Mouse (Mus musculus) layer of hippocampus, adult 18-20 months (tissue): ENCODE results near the gene Alg5. TPM values are rescaled to one million over a fixed set of nuclear protein-coding genes. Genes with fewer than 3 reads are reported as not detected.
"Not testable (repeated sequence)": the region's sequence is repeated elsewhere in the genome, so short reads cannot be mapped to it uniquely, and the experiment has no call there.

ENCODE experiments used
- DNase-seq, 2 experiments: peaks; one replicate each; pipeline ENCODE4 v3.0.0; 2022; ENCODE audit warnings: low spot score in 2 of 2
- total RNA-seq, 2 experiments: library from RNA; stranded (reverse); gene quantifications; 2 replicates each; pipeline ENCODE4 v1.2.3; 2021

Alg5 gene
- total RNA-seq, 2 experiments from 2014 or later = 19.9 to 23.1 TPM

- DNase-seq = no peak
Measured at GRCm38 (mm10) chr3:54736101-54736927, 975 bp downstream of the Alg5 start.

- no peak for DNase-seq
Measured at GRCm38 (mm10) chr3:54737317-54737716, 2.0 kb downstream of the Alg5 start.

DNA sequence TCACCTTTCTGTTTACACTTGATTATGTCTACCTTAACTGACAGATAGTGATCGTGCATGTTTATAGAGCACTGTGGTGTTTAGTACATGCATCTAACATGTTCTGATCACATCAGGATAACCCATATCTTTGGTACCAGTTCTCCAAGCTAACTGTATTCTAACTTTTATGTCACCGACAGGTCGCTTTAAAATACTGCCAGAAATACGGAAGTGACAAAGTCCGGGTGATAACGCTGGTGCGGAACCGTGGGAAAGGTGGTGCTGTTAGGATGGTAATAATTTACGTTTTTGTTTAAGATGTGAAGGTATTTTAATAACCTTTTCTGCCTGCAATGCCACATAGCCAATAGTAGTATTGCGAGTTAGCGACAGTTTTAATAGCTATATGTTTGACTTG is 6.6 kb downstream of the Alg5 start:
- no peak for DNase-seq

GRCm38 (mm10) chr3:54745799-54746198 is 10.5 kb downstream of the Alg5 start:
- no peak for DNase-seq

DNA sequence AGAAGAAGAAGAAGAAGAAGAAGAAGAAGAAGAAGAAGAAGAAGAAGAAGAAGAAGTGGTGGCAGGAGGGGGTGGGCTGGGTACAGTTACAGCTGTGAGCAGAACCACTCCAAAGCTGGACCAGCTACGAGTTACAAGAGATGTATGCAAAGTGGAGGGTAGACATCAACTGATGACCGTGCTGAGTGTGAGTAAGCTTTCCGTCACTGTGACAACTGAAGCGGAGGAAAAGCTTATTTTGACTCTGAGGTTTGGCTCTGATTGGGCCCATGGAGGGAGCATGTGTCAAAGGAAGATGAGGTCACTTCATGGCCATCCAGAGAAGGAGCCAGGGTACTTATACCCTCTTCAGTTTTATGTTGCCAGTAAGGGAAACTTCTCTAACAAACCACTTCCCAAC is 18.1 kb downstream of the Alg5 start:
- no peak for DNase-seq

DNA sequence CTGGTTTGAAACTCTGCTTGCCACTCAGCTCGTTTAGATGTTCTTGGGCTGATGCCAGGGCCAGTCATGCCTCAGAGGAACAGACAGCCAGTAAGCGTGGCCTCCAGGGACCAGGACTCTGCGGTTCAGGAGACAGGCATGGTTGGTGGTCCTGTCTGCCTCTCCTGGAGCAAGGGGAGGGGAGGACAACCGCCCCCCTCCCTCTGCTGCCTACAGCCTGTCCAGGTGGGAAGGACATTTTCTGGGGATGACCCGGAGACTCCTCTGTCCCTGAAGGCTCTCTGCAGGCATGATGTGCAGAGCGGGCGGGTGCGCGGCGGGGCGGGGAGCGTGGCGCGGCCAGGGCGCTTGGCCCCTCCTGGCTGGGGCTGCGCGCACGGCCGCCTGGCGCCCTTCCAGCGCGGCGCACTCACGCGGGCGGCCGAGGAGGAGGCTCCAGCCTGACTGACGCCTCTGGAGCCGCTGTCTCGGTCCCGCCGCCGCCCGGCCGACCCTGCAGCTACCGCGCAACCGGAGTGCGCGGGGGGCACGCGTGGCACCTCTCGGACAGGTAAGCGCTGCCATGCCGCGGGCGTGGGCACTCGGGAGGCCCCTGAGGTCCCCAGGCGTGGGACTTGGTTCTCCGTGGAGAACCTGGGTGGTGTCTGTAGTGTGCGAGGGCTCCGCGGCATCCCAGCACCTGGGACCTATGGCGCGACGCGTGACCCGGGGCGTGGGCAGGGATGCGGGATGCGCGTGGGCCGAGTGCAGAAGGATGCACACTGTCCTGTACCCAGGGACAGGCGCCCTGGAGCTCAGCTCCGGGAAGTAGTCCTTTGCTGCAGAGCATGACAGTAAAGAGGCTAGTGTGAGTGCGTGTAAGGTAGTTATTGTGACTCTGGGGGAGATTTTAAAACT is 20.1 kb downstream of the Alg5 start, which contains the start of gene Smad9:
Gene Smad9 (plus strand): TSS at position 438 of the 897 bp plus-strand sequence.
- DNase-seq = peak; percentile 56 to 68

- DNase-seq = peak; percentile 37 to 60
Measured at GRCm38 (mm10) chr3:54756058-54756457, 20.7 kb downstream of the Alg5 start.

DNA sequence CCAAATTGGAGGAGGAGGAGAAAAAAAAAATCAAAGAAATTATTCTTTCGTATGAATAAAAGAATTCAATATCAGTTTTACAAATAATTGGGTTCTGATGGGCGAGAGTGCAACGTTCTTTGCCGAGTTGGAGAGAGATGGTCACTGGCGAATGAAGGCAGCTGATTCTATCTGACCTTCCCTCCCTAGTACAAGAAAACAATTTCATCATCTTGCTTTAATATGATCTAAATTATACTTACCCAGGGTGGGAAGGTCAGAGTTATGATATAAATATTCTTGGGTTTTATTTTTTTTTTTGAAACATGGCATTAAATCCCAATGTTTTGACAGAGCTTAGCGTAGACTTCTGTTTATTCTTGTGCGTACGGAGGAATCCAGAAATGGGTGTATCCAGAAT is 22.1 kb downstream of the Alg5 start:
- no peak for DNase-seq

DNA sequence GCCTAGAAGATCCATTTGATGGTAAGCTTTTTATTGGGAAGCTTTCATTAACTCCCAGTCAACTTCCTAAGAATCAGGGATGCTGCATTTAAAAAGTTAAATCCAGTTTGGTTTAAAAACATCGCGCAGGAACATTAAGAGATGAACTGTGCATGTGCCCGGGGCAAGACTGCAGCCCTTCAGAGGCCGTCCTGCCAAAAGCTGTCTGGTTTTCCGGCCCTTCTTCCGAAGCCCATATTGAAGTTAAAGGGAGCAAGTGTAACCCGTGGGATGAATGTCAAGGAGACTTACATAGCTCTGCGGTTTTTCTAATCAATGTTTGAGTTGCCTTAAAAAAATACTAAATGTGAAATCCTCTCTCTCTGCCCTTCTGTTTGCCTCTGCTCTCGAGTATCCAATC is 23.9 kb downstream of the Alg5 start:
- no peak for DNase-seq

DNA sequence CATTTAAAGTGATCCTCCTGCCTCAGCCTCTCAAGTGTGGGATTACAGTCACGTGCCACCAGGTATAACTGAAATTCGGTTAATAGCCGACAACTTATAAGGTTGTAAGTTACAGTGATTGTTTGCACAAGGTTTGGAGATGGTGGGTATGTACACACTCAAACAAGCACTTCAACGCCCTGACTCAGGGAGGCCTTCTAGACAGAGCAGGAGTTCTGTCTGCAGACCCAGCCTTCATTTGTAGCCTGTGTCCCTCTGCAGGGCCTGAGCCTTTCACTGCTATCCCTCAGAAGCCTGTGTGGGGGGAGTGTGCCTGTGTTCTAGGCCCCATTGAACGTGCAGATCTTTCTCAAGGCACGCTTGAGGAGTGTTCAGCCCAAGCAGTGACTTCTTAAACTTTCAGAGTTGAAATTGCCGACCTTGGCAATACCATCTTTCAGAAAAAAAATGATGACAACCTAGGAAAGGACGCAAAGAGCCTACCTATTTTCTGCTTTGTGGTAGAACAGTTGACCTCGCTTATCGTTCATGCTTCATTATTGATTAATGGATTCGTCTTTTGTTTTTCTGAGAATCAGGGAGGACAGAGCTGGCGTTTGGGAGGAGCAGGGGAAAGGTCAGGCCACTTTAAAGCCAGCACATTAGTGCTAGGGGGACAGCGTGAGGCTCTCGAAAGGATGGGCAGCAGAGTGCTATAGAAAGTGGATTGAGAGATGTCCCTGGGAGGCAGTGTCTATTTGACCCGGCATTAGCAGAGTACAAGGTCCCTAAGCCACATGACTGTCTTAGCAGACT is 25.2 kb downstream of the Alg5 start:
- no peak for DNase-seq

- DNase-seq = no peak
Measured at GRCm38 (mm10) chr3:54761258-54761657, 25.9 kb downstream of the Alg5 start.

DNA sequence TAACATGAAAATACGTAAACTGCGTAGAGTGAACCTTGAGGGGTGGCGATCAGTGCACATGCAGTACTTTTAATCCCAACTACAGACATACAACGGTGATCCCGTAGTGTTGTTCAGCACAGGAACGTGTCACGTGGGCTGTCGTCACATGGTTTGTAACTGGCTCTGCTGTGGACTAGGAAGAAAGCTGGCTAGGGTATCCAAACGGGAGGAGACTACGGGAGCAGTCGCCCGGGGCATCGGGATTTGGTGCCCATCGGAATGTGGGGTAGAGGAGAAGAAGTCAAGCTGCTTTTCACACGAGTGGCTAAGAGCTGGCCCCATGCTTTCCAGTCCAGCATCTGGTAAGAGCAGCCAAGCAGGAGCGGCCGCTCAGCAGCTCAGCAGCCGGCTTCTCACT is 29.1 kb downstream of the Alg5 start:
- DNase-seq = peak; percentile 9 to 62

DNA sequence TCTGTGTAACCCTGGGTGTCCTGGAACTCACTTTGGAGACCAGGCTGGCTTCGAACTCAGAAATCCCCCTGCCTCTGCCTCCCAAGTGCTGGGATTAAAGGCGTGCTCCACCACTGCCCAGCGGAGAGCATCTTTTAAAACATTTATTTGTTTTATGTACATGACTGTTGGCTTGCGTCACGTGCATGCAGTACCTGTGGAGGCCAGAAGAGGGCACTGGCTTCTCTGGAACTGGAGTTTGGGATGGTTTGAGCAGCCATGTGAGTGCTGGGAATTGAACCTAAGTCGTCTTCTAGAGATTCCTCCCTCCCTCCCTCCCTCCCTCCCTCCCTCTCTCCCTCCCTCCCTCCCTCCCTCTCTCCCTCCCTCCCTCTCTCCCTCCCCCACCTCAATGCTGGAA is 30.2 kb downstream of the Alg5 start:
- not testable (repeated sequence) for DNase-seq

DNA sequence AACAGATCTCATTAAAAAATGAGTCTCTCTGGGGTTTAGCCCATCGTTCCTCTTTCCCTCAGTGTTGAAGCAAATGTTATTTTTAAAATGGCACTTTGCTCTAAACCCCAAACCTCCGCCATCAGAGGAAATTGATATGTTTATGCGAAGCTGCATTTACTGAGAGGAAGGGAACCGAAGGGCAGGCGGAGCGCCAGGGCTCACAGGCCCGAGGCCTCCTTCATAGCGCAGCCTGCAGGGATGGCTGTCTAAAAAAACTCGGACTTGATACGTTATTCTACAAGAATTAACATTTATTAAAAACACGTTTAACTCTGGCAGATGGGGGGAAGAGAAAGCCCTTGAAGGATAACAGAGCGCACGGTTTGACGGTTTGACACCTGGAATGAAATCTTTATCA is 30.7 kb downstream of the Alg5 start:
- no peak for DNase-seq

DNA sequence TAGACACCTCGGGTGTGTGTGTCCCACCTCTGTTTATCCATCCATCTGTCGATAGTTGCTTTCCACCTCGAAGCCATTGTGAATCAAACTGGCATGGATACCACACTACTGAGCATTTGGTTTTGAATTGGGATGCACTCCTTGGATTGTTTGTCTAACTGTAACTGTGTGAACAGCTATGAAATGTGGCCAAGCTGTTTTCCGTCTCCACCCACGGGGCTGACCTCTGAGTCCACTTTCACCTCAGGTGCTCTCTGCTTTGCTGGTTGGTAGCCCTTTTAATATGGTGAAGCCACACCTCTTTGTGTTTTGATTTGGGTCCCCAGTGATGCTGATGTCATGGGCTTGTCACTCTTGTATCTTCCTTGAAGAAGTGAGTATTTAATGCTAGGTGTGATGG is 31.5 kb downstream of the Alg5 start:
- DNase-seq = no peak

- DNase-seq = no peak
Measured at GRCm38 (mm10) chr3:54768592-54768991, 33.3 kb downstream of the Alg5 start.

- DNase-seq = no peak
Measured at GRCm38 (mm10) chr3:54769349-54770275, 34.3 kb downstream of the Alg5 start.

GRCm38 (mm10) chr3:54773613-54774012 is 38.3 kb downstream of the Alg5 start:
- no peak for DNase-seq

DNA sequence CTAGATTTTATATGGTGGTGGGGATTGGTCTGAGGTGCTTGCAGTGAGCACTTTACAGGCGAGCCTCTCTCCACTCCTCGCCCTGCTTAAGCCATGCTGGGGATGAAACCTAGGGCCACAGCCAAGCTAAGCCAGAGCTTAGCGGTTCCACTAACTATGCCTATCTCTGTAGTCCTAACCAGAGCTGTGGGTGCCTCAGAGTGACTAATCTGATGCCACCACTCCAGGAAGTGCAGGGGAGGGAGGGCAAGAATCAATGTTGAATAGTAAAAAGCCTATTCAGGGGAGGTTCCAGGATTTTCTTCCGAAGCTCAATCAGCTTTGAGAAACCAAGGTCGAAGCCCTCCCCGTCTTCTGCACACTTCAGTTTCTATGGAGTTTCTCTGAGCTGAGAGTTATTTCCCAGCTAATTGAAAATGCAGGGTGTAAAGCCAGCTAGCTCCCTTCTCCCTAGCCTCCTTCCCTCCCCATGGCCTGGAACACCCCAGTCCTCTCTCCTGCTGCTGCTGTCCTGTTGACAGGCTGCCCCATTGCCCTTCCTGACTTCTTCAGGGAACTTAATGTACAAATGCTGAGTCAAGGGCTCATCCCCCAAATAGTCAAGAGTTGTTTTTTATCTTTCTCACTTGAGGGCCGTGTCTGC is 40.8 kb downstream of the Alg5 start:
- DNase-seq = no peak

GRCm38 (mm10) chr3:54790601-54791000 is 55.3 kb downstream of the Alg5 start:
- no peak for DNase-seq
